Mouse (Mus musculus) megakaryocyte, embryonic 14.5 days (primary cell): ENCODE measurements around the gene Iqsec2.

Experiments
- FLI1 ChIP-seq: IDR thresholded peaks from 2 replicates; pipeline ENCODE4 v1.6.1; 2012; ENCODE audit warnings: low read length, inconsistent platforms, mixed read lengths
- GATA1 ChIP-seq: IDR thresholded peaks from 3 replicates; pipeline ENCODE4 v1.6.1; 2012; ENCODE audit warnings: mixed read lengths, low read length, inconsistent platforms, borderline replicate concordance

DNA sequence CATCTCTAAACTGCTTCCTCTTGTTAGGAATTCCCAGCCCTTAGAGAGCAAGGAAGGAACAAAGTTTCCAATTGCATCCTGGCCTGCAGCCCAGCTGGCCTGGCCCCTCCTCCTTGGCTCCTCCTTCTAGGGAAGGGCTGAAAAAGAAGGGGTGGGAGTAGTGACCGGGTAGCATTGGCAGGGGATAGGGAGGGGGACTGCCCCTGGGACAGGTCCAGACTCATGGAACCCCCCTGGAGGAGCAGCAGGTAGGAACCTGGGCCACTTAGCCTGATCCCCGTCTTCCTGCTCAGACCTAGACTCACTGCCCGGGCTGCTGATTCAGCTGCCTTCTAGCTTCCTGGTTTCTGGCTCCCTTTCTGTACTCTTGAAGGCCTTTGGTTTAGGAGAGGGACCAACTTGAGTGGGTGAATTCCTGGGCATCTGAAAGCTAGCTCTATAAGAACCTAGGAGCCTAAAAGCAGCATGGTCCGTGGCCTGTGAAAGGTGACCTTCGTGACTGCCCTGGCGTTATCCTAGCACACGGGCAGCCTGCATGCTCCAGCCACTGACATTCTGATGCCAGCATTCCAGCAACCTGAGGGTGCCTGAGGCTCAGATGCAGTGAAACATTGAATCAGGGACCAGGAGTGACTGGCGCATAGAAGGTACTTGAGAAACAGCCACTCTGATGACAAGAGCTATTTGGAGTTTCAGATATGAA lies 34.9 kb downstream of the Iqsec2 start:
- no peak for TF ChIP-seq GATA1
- TF ChIP-seq FLI1 = no peak
